Mouse (Mus musculus) WW6 (cell line): ENCODE results near the gene Nfkb1.

Experiments
- DNase-seq: peaks from one replicate; pipeline ENCODE4 v3.0.0-alpha.2; 2013; ENCODE audit warnings: low read depth, low spot score

Nfkb1 gene

DNA sequence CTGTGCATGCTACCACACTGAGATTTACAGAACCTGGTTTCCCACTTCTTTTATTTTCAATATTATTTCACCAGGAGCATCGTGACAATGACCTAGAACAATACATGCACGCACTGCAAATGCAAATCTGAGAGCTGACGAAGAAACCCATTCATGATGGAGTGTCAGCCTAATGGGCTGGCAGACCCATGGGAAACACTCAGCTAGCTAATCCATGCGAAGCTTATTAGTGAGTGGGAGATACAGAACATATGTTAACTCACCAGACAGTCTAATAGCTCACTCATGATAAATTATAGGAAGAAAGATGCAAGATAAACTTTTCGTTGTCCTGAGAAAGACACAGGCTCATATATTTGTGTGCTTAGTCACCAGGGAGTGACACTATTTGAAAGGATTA lies 19.2 kb downstream of the Nfkb1 start:
- DNase-seq, result no peak

DNA sequence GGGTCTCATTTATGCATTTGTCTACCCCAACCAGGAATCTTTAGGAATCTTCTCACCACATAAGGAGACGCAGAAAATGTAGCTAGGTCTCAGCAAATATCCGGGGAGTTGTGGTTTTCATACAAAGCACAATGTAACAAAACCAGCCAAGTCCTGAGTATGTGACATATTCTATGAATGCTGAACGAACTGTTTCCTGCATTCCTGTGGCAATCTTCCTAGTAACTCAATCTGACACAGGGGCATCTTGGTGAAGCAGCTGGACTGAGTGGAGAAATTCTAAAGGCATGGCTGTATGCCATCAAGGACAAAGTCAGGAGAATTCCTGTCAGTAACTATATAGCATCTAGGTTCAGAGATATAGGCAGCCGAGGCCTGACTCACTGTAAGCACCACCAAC lies 20.5 kb downstream of the Nfkb1 start:
- no peak for DNase-seq

DNA sequence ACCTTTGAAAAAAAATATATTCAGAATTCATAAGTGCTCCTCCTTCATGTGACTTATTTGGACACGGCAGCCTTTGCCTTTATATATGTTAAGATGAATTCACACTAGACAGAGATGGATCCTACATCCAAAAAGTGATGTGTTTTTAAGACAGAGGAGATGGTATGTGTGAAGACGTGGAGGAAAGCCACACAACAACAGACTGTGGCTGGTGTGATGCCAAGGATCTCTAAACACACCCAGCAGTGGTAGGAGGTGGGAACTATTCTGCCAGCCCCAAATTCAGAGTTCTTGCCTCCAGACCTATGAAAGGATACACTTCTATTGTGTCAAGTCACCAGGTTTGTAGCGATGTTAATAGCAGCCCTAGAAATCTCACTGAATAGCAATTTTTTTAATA lies 24.3 kb downstream of the Nfkb1 start:
- no peak for DNase-seq

DNA sequence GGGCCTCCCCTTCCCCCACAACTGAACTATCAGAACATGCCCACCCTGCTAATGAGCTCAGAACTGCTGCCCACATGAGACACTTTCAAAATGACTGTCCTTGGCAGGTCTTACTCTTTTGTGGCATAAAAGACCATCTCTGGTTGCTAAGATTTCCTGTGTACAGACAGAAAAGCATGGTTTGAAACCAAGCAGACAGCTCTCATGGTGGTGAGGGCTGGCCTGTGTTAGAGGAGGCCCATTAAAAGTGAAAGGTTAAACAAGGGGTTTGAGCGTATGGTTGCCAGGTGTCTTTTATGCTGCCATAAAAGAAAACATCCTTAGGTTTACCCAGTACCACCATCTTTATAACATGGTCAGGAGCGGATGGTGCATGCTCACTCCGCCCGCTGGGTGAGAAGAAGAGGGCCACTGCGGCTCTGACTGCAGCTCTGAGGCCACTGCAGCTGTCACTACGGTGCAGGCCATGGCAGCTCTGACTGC lies 25.5 kb downstream of the Nfkb1 start:
- DNase-seq, result no peak

DNA sequence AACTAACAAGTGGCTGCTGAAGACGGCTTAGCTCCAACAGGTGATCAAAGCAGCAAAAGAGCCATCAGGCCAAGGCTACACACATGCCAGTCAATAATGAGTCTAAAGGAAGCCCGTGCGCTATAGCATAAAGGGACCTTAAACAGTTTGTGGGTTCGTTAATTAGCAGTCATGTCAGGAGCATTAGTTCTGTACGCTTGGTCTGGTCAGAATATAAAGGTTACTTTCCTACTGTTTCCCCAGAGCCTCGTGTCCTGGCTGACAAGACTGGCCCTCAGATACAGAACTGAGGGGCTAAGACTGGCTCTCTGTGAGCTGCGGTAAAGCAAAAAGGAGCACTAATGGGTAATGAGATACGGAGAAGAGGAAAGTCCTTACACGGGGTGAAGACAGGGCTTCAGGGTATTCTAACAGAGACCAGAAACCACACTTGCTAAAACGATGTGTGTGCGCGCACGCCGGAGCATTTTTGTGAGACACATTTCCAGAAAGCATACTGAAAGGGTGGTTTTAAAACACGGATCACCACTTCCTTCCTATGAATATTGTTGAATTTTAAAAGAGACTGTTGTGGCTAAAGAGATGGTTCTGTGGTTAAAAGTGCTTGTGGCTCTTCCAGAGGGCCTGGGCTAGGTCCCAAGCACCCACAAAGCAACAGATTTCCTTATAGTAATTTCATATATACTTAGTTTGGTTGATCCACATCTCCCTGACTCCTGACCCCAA lies 29.0 kb downstream of the Nfkb1 start:
- no peak for DNase-seq

DNA sequence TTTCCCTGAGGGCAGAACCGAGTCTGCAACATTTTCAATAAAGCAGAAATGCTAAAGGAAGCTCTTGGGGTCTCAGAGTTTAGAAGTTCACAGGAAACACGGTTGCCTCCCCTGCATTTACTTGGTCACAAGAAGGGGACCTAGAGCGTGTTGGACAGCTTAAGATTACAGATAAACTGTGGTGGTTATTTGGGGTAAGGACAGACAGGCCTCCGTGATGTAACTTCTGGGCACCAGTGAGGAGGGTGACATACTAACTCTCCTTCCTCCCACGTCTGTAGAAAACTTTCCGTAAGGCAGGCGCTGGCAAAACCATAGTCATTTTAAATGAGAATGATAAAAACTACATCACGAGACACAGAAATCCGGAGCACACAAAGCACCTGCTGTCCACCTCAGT lies 29.6 kb downstream of the Nfkb1 start:
- DNase-seq, result no peak

DNA sequence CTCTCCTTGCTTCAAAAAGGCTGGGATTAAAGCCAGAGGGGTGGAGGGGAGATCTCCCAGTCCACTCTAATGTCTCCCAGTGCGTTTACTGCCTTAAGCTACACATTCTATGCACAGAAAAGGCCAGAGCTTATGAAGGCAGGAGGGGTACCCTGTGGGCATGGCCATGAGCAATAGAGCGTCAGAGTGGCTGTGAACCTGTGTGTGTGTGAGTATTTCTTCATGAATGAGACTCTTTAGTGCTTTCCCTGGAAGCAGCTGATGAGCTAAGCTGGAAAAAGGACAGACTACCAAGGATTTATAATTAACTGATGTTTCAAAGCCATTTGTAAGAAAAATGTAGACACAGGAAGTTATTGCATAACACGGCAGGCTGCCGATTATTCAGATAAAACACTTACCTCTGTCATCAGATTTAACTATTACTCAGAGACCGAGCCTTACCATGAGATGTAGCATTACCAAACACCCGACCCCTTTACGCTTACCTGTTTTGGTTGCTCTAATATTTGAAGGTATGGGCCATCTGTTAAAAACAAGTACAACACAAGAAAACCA lies 32.7 kb downstream of the Nfkb1 start:
- DNase-seq, result no peak

DNA sequence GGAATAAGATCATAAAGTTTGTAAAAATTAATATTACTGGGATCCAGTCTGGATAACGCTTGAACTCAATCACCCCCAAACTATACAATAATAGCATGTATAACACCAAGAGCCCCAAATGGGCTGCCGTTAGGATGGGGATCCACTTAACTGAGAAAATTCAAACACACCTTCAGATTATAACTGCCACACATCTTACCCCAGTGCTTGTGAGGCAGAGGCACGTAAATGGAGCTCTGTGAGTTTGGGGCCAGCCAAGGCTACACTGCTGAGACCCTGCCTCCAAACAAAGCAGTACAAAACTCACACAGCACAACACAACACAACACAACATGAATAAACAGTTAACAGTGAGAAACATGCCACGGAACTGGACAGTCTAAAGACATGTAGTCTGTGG lies 35.2 kb downstream of the Nfkb1 start:
- no peak for DNase-seq

DNA sequence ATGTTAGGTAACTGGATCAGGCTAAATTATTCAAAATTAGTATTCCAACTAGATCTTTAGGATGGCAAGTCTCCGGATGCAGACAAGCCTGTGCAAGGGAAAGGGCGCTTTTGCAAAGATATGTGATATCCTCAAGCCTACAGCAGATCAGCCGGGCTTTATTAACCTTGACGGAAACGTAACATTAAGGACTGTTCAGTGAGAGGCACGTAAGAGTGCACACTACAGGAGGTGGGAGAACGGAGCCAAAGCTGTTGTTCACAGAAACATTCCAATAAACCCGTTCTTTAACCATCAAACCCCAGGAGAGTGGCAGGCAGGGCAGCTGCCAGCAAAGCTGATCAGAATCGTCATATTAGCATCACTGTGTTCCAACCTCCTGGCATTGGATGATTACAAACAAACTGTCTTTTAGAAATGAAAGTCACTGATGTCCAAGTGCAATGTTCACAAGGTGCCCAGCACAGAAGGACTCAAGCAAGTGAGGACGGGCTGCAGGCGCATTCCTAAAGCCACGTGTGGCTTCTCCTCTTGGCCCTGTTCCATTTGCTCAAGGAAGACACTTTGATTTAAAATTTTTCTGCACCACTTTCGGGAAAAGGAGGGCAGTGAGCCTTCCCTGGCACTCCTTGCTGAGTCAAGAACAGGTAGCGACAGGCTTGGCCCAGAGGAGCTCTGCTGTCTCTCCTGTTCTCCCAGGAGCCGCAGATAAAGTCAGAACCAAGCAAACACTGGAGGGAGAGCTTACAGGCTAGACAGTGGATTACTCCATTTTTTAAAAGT lies 40.4 kb downstream of the Nfkb1 start:
- DNase-seq, result no peak

DNA sequence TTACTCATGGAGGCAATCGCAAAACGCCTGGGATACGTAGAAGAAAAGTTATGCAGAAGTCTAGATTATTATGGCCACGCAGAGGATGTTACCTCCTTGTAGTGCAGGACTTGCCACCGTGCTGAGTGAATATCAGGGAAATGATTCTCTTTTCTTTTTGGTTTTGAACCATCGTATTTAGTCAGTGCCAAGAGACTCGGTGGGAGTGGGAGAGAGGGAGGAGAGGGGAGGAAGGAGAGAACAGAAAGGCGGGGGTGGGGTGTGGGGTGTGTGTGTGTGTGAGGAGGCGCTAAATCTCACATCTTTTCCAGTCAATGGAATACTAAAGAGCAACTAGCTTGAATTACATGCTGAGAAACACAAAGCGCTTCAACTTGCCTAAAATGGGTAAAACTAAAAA lies 41.5 kb downstream of the Nfkb1 start:
- DNase-seq, result no peak

DNA sequence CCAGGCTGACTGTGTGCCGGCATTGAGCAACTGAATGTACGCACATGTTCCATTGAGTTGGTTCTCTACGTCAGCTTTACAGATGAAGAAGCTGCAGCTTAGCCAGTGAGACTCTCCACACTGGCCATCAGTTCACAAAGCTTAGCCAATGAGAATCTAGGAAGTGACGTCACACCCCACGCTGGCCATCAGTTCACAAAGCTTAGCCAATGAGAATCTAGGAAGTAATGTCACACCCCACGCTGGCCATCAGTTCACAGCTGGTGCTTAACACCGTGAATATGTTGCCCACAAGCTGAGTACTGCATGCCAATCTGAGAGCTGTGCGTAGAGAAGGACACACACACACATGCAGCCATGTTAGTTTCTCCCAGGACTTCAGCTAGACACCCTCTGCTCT lies 42.8 kb downstream of the Nfkb1 start:
- no peak for DNase-seq

DNA sequence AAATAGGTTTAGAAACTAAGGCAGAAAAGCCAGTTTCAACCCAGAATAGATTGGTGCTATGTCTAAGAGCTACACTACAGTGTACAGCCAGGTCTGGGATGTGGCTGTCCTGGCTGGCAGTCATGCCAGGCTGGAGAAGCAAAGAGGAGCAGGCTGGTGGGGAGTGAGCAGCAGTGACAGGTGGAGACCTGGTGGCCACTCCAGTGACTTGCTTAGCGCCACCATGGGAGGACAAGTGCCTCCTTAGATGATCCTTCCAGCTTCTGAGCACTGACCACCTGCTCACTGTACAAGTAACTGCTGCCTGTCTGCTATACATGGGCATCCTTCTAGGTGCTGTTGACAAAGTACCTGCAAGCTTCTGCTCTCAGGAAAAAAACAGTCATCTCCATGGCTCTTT lies 44.7 kb downstream of the Nfkb1 start:
- DNase-seq, result no peak

DNA sequence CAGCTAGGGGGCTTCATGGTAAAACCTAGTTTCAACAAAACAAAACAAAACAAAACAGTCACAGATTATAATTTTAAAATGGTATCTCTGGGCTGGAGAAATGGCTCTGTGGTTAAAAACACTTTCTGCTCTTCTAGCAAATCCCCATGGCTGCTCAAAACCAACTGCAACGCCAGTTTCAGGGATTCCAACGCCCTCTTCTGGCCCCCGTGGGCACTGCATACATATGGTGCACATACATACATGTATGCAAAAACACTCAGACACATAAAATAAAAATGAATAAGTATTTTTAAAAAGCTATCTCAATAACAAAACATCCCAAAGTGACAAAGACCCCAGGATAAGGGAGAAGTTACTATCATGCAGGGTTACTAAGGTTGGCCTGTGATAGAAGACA lies 46.4 kb downstream of the Nfkb1 start:
- DNase-seq, result no peak

DNA sequence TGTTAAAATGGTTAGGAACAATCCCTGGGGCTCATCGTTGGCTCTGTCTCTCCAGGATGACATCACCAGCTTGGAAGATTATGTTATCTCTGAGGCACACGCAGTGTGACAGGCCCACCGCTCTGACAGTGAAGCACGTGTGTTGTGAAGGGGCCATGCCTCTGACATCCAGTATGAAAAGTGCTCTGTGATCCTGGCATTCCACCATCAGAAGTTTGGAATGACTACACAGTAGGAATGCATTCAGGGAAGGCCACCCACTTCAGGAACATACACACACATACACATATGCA lies 49.8 kb downstream of the Nfkb1 start:
- no peak for DNase-seq

DNA sequence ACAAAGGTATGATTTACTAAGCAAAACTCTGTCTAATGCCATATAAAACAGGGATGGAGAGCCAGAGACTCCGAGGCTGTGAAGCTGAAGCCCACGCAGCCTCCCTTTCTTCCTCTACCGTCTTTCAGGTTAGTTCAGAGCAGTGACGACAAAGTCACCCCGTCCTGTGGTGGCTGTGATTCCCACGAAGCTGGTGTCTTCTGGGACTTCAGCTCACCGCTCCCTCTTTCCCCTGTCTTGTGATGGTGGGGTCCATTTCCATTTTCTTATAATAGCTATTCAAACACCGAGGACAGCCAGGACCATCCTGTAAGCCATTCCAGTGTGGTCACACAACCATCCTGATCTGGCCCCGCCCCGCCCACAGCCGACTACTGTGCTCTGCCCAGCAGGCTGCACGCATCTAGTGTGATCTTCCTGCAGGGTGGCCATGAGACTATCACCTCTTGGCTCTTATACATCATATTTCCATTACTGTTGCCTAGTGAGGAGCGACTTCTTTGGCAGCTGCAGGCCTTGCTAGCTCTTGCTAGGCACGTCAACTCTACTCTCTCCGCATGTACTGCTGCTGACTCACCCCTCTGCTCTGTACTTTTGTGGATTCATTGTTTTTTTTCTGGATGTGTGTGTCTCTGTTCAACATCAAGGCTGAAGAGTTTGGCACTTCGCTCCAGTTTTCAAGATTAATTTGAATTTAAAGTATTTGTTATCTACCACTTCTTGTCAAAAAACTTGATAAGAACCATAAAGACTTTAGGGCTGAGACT lies 50.3 kb downstream of the Nfkb1 start:
- DNase-seq, result no peak

DNA sequence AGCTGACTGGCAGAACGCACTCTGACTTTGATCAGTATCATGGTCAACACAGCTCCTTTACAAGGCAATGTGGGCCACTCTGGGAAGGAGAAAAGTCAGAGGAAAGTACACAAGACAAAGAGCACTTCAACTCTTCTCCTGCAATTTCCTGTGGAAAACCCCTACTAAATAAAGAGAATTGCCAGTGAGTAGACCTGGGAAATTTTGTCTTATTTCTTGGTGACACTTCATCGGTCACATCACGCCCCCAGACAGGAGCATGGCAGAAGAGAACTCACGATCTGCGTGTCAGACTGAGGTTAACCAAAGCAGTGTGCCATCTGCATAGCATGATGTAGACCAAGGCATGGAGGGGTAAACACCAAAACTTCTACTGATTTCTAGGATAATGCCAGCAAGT lies 51.1 kb downstream of the Nfkb1 start:
- DNase-seq, result no peak

DNA sequence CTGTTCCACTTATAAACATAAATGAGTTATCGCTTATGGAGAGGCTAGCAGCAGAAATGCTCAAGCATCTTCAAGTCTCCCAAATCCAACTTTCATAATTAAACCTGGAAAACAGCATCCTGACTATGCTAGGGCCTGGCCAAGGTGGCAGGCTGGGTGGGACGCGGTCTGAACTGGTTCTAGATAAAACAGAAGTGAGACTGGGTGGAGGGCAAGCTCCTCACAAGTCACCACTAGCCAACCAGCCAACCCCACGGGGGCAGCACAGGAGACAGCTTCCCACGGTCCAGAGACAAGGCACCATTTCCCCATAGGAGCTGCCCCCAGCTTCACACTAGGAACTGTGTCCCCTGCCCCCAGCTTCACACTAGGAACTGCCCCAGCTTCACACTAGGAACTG lies 53.8 kb downstream of the Nfkb1 start:
- no peak for DNase-seq

DNA sequence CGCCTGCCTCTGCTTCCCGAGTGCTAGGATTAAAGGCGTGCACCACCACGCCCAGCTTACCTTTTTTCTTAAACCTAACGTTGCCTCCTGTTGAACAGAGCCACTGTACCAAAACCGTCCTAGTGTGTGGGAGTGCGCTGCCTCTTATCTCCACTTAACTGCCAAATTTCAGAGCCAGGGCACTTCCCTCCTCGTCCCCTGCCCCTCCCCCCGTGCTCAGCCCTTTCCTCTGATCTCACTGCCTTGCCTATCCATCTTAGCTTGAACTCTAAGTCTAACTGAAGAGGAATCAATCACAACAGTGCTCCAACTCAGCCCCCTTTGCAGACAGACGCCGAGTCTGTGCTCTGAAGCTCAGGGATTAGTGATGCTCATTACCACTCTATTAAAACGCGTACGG lies 54.9 kb downstream of the Nfkb1 start:
- DNase-seq, result no peak

DNA sequence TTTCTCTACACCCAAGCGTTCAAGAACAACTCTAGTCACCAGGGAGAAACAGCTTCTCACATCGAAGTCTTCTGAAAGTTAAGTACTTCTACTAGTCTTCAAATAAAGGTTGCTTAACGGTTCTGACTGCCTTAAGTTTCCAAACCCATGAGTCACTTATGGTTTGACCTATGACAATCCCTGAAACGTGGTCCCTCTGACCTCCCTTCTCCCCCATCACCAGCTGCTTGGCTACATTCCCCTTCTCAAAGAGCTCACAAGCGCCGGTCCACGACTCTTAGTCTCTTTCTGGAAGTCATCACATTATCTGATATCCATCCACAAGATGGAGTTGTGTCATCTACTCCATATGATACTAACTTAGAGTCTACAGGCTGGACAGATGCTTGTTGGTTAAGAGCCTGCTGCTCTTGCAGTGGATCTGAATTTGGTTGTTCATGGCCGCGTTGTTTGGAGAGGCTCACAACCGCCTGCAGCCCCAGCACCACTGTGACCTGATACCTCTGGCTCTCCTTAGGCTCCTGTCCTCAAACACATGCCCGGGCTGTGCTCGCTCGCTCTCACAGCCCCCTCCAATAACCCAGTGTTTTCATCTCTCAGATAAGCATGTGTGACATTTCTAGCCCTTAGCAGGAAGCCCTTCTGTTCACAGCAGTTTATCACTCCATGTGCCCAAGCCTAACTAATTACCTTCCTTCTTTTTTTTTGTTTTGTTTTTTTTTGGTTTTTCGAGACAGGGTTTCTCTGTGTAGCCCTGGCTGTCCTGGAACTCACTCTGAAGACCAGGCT lies 55.5 kb downstream of the Nfkb1 start:
- no peak for DNase-seq

DNA sequence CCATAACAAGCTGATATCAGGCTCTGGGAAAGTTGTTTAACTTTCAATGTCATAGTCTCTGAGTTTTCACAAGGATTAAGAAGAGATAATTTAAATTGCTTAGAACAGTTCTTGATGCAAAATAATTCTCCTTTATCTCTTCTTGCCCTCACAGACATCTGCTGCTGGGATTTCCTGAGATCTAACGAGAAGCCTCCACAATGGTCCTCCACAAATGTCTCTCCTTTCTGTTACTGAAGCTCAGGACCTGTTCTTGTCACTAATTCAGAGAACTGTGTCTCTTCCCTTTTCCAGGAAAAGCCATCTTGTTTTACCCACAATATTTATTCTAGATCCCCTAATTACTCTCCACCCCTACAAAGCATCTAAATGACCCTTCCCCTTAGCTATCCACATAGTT lies 56.3 kb downstream of the Nfkb1 start:
- no peak for DNase-seq

DNA sequence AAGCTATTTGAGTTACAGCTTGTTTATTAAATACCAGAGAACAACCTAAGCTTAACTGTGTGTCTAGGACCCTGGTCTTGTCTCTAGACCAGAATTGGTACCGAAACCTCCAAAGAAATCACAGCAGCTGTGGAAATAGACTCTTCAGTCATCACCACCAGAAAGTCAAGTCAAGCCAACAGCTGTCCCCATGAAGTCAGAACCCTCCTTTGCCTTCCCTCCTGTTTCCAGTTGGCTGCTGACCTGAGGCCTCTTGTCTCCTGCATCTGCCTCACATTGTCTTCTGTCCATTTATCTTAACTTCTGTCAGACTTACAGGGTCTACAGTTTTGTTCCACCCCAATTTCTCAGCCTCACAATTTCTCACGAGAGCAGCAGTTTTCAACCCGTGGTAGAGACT lies 57.1 kb downstream of the Nfkb1 start:
- no peak for DNase-seq

DNA sequence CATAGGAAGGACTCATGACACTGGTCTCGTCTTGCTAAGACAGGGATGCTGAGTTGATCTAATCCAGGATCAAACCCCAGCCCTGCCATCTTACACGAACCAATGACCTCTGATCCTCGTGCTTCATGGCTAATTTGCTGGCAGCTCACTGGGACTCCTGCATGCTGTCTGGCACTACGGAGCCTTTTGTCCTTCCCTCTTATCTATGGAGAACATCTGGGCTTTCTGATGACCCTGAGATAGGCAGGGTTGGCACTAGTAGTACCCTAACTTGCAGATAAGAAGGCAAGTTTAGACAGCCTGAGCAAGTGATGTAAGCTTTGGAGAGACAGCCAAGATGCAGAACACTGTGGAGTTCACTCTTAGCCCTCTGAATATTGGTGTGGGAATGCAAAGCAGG lies 59.5 kb downstream of the Nfkb1 start:
- no peak for DNase-seq
